ENCODE assay signal across 14 mouse cellular contexts in genomic region chr10:39418395-39418794, GRCm38 (mm10). TPM values are rescaled to one million over a fixed set of nuclear protein-coding genes. Genes with fewer than 3 reads are reported as not detected.
DNase-seq lines count a peak whose midpoint lies in the region; ATAC-seq and TF ChIP-seq lines count a peak whose summit lies in the region.
"Had no signal": no experiment of that assay in that cellular context is flagged by ENCODE, and none has a peak within 500 bp of the region (broad histone marks: within the 10 kb centered on the region; RNA-seq: fewer than 3 reads in every experiment).

No protein-coding gene starts in this region.

- H3K27ac ChIP-seq in kidney, embryonic 15.5 days = 0 out of 2 replicates have a peak overlapping the region, but pooled peaks have one; percentile 3
- peak overlapping the region; percentile 62 for H3K27ac ChIP-seq in bone marrow macrophage, adult 2 months (ENCODE audit: insufficient read depth, low read depth, low read length)
- 0 out of 2 replicates have a peak overlapping the region, but pooled peaks have one; percentile 16 for H3K27ac ChIP-seq in liver, postnatal 0 days (ENCODE audit: low read depth)
- no peak overlapping the region for H3K27ac ChIP-seq in hindbrain, embryonic 11.5 days (ENCODE audit: low read depth, low read length)
- H3K27ac ChIP-seq in cerebellum, adult 2 months (ENCODE audit: insufficient read depth, low read length) = no peak overlapping the region
- H3K27ac ChIP-seq: embryonic facial prominence, embryonic 12.5 days; hindbrain, embryonic 14.5 days had no signal

- no peak for DNase-seq in kidney, adult 9 months
- no peak for DNase-seq in liver, postnatal 0 days
- no peak for DNase-seq in hindbrain, embryonic 11.5 days (ENCODE audit: low spot score)
- DNase-seq in cerebellum, adult 2 months = no peak
- DNase-seq: cerebellum, adult 11 months; kidney, postnatal 25 days; spleen, adult 18-20 months had no signal

- no peak for TF ChIP-seq POLR2A in bone marrow macrophage, adult 2 months (IDR thresholded peaks at IDR 0.05; ENCODE audit: borderline replicate concordance, low read depth, low read length)
- no peak for TF ChIP-seq POLR2A in myocyte (IDR thresholded peaks at IDR 0.05; ENCODE audit: insufficient read length, low read depth)
- TF ChIP-seq POLR2A in cerebellum, adult 2 months (IDR thresholded peaks at IDR 0.05; ENCODE audit: borderline replicate concordance, insufficient read depth, low read length) = no peak

- no peak overlapping the region for H3K4me3 ChIP-seq in kidney, embryonic 15.5 days (replicated peaks)
- no peak overlapping the region for H3K4me3 ChIP-seq in bone marrow macrophage, adult 2 months (ENCODE audit: insufficient read depth, low read length)
- no peak overlapping the region for H3K4me3 ChIP-seq in liver, postnatal 0 days (ENCODE audit: low read depth, low read length)
- no peak overlapping the region for H3K4me3 ChIP-seq in myocyte
- no peak overlapping the region for H3K4me3 ChIP-seq in hindbrain, embryonic 11.5 days (ENCODE audit: low read depth, low read length)
- no peak overlapping the region for H3K4me3 ChIP-seq in cerebellum, adult 2 months (replicated peaks; ENCODE audit: insufficient read depth, low read depth, low read length)
- H3K4me3 ChIP-seq: embryonic facial prominence, embryonic 12.5 days; stomach, embryonic 15.5 days had no signal

- H3K9me3 ChIP-seq in kidney, embryonic 15.5 days (replicated peaks) = no peaks in the 10 kb centered on the region
- no peaks in the 10 kb centered on the region for H3K9me3 ChIP-seq in liver, postnatal 0 days (ENCODE audit: low read length)
- H3K9me3 ChIP-seq in hindbrain, embryonic 11.5 days (ENCODE audit: control insufficient read depth, low read length) = no peaks in the 10 kb centered on the region
- H3K9me3 ChIP-seq: embryonic facial prominence, embryonic 12.5 days; stomach, embryonic 15.5 days had no signal

- TF ChIP-seq EP300 in liver, postnatal 0 days (IDR thresholded peaks at IDR 0.05; ENCODE audit: low read depth) = no peak

- H3K4me1 ChIP-seq in kidney, embryonic 15.5 days = peaks cover 57% of the 10 kb centered on the region
- H3K4me1 ChIP-seq in bone marrow macrophage, adult 2 months (ENCODE audit: control insufficient read depth, insufficient read depth, low read length) = peaks cover 68% of the 10 kb centered on the region
- peaks cover 6% of the 10 kb centered on the region for H3K4me1 ChIP-seq in liver, postnatal 0 days (ENCODE audit: insufficient read depth)
- H3K4me1 ChIP-seq in hindbrain, embryonic 11.5 days (replicated peaks; ENCODE audit: control insufficient read depth, insufficient read depth, low read length) = peaks cover 2% of the 10 kb centered on the region; the same call in 1 of the 2 replicates
- peaks cover 39% of the 10 kb centered on the region for H3K4me1 ChIP-seq in cerebellum, adult 2 months (ENCODE audit: control insufficient read depth, insufficient read depth, low read length)

- ATAC-seq in kidney, embryonic 15.5 days (replicated peaks; ENCODE audit: low FRiP score) = no peak
- peak; percentile 21 for ATAC-seq in liver, postnatal 0 days
- no peak for ATAC-seq in hindbrain, embryonic 11.5 days (ENCODE audit: low FRiP score)
- ATAC-seq: intestine, postnatal 0 days had no signal

- no peak overlapping the region for H3K9ac ChIP-seq in kidney, embryonic 15.5 days
- no peak overlapping the region for H3K9ac ChIP-seq in liver, postnatal 0 days (replicated peaks)
- no peak overlapping the region for H3K9ac ChIP-seq in hindbrain, embryonic 11.5 days (ENCODE audit: low read depth, low read length)
- H3K9ac ChIP-seq: embryonic facial prominence, embryonic 12.5 days; hindbrain, embryonic 14.5 days; stomach, embryonic 15.5 days had no signal

- H3K27me3 ChIP-seq in kidney, embryonic 15.5 days = no peaks in the 10 kb centered on the region
- no peaks in the 10 kb centered on the region for H3K27me3 ChIP-seq in liver, postnatal 0 days (ENCODE audit: insufficient read depth, low read length)
- no peaks in the 10 kb centered on the region for H3K27me3 ChIP-seq in myocyte (ENCODE audit: control insufficient read depth, insufficient read depth, insufficient read length)
- no peaks in the 10 kb centered on the region for H3K27me3 ChIP-seq in hindbrain, embryonic 11.5 days (ENCODE audit: control insufficient read depth, insufficient read depth, low read length)
- no peaks in the 10 kb centered on the region for H3K27me3 ChIP-seq in cerebellum, adult 2 months (ENCODE audit: control insufficient read depth, insufficient read depth, low read length)
- H3K27me3 ChIP-seq: embryonic facial prominence, embryonic 12.5 days; stomach, embryonic 15.5 days had no signal

- no peak overlapping the region for H3K4me2 ChIP-seq in kidney, embryonic 15.5 days
- no peak overlapping the region for H3K4me2 ChIP-seq in liver, postnatal 0 days (ENCODE audit: low read depth, low read length)
- peak overlapping the region; percentile 26 for H3K4me2 ChIP-seq in myocyte (ENCODE audit: low read depth)
- no peak overlapping the region for H3K4me2 ChIP-seq in hindbrain, embryonic 11.5 days (replicated peaks; ENCODE audit: low read depth, low read length)
- H3K4me2 ChIP-seq: embryonic facial prominence, embryonic 12.5 days; hindbrain, embryonic 14.5 days; stomach, embryonic 15.5 days had no signal

- 82% methylated on average over 7 of the region's 7 CpGs for WGBS in kidney, embryonic 15.5 days
- WGBS in liver, postnatal 0 days (ENCODE audit: insufficient replicate concordance) = 50% methylated on average over 7 of the region's 7 CpGs
- WGBS in hindbrain, embryonic 11.5 days = 91% methylated on average over 7 of the region's 7 CpGs
- 62% methylated on average over 7 of the region's 7 CpGs for WGBS in cerebellum, adult 2 months

- H3ac ChIP-seq in myocyte (ENCODE audit: control insufficient read depth, insufficient read length) = no peak overlapping the region

- no peak for TF ChIP-seq CTCF in bone marrow macrophage, adult 2 months (IDR thresholded peaks at IDR 0.05; ENCODE audit: low read depth, low read length)
- TF ChIP-seq CTCF in liver, postnatal 0 days (IDR thresholded peaks at IDR 0.05; ENCODE audit: low read depth) = no peak
- no peak for TF ChIP-seq CTCF in cerebellum, adult 2 months (IDR thresholded peaks at IDR 0.05; ENCODE audit: borderline replicate concordance, insufficient read depth, low read depth, low read length)

- H3K36me3 ChIP-seq in kidney, embryonic 15.5 days = no peaks in the 10 kb centered on the region
- H3K36me3 ChIP-seq in liver, postnatal 0 days (replicated peaks; ENCODE audit: insufficient read depth, low read length) = no peaks in the 10 kb centered on the region
- H3K36me3 ChIP-seq in myocyte (ENCODE audit: control insufficient read depth, insufficient read depth) = no peaks in the 10 kb centered on the region
- no peaks in the 10 kb centered on the region for H3K36me3 ChIP-seq in hindbrain, embryonic 11.5 days (ENCODE audit: control insufficient read depth, insufficient read depth, low read length)
- H3K36me3 ChIP-seq: embryonic facial prominence, embryonic 12.5 days; stomach, embryonic 15.5 days had no signal

- H3K79me2 ChIP-seq in myocyte (ENCODE audit: control insufficient read depth, insufficient read depth) = peaks cover 75% of the 10 kb centered on the region

TF ChIP-seq in myocyte, 11 proteins besides CTCF, POLR2A, EP300 and RAD21:
- TF ChIP-seq POLR2AphosphoS2 (IDR thresholded peaks at IDR 0.05; ENCODE audit: insufficient read length, low read depth) (peak; percentile 9), TCF12 (IDR thresholded peaks at IDR 0.05; ENCODE audit: insufficient read depth, poor library complexity, severe bottlenecking) (no peak)

RNA-seq across cellular contexts. Expression of gene Fyn, which starts 49.7 kb away (rescaled TPM):
- 26.2 and 27.0 TPM in 2 replicates for polyA plus RNA-seq in kidney, embryonic 15.5 days (2015; fragmentation: Nextera tagmentation; extraction: Ambion mirVana)
- polyA plus RNA-seq in bone marrow macrophage, adult 2 months (2012; ENCODE audit: insufficient read depth, insufficient read length, missing spikeins) = 30.7 and 35.5 TPM in 2 replicates
- polyA plus RNA-seq in liver, postnatal 0 days (2015; fragmentation: Nextera tagmentation; extraction: Ambion mirVana) = 6.5 and 6.8 TPM in 2 replicates
- 148 TPM for polyA plus RNA-seq in myocyte (2012; fragmentation: generic; extraction: Trizol)
- 51.1 and 53.2 TPM in 2 replicates for polyA plus RNA-seq in hindbrain, embryonic 11.5 days (2014; fragmentation: Nextera tagmentation; extraction: Ambion mirVana)
- 104 and 107 TPM in 2 replicates for polyA plus RNA-seq in cerebellum, adult 2 months (2012; rRNA removed)

Comparison
In these comparisons a context has a peak if more than half of its experiments do, and no peak if none do; other contexts are left out.
1. H3K27ac ChIP-seq: peak in kidney, embryonic 15.5 days (single experiment), bone marrow macrophage, adult 2 months (single experiment) and liver, postnatal 0 days (single experiment); none in hindbrain, embryonic 11.5 days (single experiment) and cerebellum, adult 2 months (single experiment).